Mouse (Mus musculus) layer of hippocampus, adult 11-12 months (tissue): ENCODE measurements around the gene Rapgefl1.
A peak's percentile ranks its signal among the peaks of the same experiment; 100 is the strongest.

Experiments
- DNase-seq: peaks from one replicate; pipeline ENCODE4 v3.0.0; 2022; ENCODE audit warnings: low spot score

The Rapgefl1 gene

DNA sequence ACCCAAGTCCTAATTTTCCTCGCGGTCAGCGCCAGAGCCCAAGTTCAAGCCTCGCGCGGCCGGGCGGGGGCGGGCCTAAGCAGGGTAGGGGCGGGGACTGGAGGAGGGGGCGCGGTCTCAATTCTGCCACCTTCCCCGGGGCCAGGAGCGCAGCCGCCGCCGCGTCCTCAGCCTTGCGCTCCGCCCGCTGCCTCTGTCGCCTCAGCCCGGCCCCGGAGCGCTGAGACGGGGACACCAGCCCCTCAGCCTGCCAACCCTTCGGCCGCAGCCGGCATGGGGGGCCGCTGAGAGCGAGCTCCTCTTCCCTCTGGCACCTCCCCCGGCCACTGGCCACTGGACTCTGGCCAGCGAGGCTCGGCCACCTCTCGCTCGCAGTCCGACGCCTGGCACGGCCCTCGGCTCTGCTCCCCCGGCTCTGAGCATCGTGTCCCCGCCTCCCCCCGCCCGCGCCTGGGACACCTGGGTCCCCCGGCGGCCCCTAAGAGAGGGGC, at the start of gene Rapgefl1:
Gene Rapgefl1, plus strand, starts transcription at position 135 of the 491 bp plus-strand sequence.
- DNase-seq: peak; percentile 79

DNA sequence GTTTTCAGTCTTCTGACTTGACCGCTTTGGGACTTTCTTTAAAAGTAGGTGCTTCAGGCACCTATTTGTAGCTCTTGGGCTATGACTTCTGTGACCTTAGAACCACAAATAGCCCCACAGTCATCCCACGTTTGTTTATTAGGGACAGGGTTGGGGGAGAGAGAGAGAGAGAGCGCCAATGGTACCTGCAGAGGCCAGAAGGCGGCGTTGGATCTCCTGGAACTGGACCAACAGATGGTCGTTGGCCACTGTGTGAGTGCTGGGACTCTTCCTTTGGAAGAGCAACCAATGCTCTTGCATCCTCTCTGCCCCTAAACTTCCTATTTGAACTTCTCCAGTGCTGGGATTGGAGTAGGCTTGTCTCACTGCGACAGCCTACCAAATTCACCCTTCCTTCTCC, 49.4 kb upstream of the Rapgefl1 start:
- no peak for DNase-seq

DNA sequence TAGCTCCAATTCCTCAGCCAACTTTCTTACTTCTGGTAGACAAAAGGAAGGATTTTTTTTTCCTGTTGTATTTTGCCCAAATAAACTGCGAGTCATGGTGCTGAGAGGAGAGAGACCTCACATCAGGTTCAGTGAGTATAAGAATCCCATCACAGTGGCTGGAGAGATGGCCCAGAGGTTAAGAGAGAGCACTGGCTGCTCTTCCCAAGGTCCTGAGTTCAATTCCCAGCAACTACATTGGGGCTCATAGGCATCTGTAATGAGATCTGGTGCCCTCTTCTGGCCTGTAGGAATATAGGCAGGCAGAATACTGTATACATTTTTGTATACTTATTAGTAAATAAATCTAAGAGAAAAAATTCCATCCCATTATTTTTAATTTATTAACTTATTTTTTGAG, 48.9 kb upstream of the Rapgefl1 start:
- DNase-seq: no peak

DNA sequence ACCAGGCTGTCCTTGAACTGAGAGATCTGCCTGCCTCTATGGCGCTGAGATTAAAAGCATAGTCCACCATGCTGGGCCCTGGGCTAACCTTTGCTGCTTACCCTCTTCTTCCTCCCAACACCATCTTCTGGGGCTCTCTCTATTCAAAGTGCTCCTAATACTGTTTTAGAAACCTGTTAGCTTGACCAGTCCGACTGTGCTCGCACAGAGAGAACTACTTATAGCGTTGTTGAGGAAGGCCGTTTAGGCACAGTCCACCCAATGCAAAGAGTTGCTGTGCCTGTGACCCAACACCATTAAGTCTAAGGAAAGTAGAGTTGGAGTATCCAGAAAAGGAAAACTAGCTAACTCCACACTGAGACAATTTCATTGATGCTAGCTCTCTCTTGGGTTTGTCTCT, 48.4 kb upstream of the Rapgefl1 start:
- DNase-seq: no peak

DNA sequence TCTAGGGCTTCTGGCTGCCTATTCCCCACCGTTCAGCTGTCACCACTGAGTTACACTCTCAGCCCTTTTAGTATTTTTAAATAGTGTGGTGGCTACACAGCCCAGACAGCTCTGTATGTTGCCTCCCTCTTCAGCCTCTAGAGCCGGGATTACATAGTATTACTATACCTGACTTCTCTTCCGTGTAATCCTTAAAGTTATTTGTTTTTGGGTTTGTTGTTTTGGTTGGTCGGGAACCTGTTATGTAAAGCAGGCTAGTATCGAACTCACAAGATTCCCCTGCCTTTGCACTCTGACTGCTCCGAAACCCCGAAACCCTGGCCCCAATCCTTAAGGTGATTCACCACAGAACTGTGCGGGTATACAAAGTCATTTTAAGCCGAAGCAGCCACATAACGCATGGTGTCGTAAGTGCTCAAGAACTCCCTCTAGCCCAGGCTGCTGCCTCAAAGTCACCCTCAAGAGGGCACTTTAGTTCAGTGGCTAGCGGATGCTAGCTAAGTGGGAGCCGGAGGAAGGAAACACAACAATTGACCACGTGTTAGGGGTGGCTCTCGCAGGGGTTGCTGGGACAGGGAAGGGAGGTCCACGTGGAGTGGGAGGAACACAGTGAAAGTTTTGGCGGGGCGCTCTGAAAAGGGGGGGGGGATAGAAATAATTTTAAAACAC, 47.9 kb upstream of the Rapgefl1 start:
- DNase-seq: peak; percentile 89

GRCm38 (mm10) chr11:98789219-98789807, 47.3 kb upstream of the Rapgefl1 start:
- DNase-seq: no peak

GRCm38 (mm10) chr11:98789824-98790223, 46.8 kb upstream of the Rapgefl1 start:
- DNase-seq: no peak

DNA sequence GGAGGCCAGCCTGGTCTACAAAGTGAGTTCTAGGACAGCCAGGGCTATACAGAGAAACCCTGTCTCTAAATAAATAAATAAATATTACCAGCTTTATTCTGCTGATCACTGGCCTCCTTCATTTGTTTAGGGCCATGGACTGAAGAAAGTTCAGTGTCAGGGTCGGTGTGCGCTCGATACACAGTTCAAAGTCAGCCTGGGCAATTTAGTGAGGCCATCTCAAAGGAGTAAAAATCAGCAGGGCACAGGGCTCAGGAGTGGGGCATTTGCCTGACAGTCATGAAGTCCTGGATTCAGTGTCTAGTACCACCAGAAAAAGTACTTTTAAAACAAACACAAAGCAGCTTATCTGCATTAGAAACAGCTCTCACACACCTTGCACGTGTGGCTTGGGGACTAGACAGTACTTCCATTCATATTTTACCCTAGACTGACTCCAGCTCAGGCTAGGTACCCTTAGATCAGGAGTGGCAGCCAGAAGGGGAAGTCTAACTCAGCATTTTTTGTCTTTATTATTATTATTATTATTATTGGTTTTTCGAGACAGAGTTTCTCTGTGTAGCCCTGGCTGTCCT, 45.9 kb upstream of the Rapgefl1 start:
- no peak for DNase-seq

DNA sequence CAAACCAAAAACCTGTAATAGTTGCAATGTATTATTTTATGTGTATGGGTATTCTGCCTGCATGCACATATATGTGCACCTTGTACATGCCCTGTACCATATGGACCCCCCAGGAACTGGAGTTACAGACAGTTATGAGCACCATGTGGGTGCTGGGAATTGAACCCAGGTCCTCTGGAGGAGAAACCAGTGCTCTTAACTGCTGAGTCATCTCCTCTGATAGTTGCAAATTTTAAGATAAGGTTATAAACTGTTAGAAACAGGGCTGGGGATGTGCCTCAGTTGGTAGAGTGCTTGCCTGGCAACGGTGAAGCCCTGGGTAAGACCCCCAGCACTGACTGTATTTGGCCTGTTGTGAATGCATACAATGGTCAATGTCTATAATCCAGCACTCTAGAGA, 45.1 kb upstream of the Rapgefl1 start:
- no peak for DNase-seq

GRCm38 (mm10) chr11:98792081-98792480, 44.5 kb upstream of the Rapgefl1 start:
- no peak for DNase-seq

DNA sequence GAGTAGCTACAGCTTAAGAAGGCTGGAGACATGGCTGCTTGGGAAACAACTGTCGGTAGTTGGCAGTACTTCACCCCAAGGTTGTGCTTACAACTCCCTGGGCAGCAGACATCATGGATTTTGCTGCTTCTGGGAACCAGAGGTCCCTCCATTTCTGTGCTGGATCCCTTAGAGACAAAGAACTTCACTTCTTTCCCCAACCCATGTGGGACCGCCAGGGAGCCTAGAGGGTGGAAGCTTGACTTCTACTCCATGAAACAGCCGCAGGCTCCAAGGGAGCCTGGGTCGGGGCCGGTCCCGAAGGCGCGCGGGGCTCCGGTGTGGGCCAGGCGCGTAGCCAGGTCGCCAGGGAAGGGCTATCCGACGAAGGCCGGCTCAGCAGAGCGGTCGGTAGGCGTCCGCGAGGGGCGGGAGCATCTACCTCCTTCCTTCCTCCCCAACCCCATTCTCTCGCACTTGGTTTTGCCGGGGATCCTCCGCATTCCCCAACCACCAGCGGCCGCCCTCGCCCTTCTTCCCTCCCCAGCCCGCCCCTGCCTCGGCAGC, 42.0 kb upstream of the Rapgefl1 start:
- peak; percentile 74 for DNase-seq

DNA sequence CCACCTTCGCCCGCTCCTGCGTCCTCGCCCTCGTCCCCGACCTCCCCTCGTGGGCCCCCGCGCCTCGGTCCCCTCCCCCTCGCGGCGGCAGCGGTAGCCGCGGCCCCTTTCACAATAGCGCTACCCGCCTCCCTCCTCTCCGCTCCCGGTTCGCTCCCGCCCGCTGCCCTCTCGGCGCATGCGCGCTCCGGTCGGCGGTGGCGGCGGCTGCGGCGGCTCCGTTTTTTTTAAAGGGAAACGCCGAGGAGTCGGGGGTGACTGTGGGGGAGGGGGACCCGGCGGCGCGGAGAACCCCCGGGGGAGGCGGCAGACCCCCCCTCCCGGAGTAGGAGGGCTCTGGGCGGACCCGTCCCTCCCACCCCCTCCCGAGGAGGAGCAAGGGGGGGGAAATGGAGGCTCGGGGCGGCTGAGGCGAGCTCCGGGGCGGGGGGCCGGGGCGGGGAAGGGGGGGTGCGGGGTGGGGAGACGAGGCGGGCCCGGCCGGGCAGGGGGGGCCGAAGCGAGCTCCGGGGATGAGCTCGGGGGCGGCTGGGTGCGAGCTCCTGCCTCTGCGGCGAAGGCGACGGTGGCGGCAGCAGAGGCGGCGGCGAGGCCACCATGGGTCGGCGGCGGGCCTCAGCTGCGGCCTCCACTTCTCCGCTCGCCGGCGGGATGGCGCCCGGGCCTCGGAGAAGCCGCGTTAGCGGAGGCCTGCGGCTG, 41.4 kb upstream of the Rapgefl1 start, which contains the start of gene Msl1:
Gene Msl1, plus strand, starts transcription at position 502 of the 699 bp plus-strand sequence.
- peak; percentile 88 for DNase-seq

DNA sequence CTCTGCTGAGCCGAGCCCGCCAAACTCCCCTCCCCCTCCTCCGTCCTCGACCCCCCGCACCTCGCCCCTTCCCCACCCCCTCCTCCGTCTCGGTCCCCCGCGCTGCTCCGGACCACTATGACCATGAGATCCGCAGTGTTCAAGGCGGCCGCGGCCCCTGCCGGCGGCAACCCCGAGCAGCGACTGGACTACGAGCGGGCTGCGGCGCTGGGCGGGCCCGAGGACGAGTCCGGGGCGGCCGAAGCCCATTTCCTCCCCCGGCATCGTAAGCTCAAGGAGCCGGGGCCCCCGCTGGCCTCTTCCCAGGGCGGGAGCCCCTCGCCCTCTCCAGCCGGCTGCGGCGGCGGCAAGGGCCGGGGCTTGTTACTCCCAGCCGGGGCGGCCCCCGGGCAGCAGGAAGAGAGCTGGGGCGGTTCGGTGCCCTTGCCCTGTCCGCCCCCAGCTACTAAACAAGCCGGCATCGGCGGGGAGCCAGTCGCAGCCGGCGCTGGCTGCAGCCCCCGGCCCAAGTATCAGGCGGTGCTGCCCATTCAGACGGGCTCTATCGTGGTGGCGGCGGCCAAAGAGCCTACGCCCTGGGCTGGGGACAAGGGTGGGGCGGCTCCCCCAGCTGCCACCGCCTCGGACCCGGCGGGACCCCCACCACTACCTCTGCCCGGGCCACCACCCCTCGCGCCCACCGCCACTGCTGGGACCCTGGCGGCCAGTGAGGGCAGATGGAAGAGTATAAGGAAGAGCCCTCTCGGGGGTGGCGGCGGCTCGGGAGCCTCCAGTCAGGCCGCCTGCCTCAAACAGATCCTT, 40.7 kb upstream of the Rapgefl1 start:
- no peak for DNase-seq

GRCm38 (mm10) chr11:98796515-98797216, 39.9 kb upstream of the Rapgefl1 start:
- peak; percentile 78 for DNase-seq

- no peak for DNase-seq
Measured at GRCm38 (mm10) chr11:98797306-98797705, 39.3 kb upstream of the Rapgefl1 start.

- DNase-seq: no peak
Measured at GRCm38 (mm10) chr11:98797909-98798308, 38.7 kb upstream of the Rapgefl1 start.

DNA sequence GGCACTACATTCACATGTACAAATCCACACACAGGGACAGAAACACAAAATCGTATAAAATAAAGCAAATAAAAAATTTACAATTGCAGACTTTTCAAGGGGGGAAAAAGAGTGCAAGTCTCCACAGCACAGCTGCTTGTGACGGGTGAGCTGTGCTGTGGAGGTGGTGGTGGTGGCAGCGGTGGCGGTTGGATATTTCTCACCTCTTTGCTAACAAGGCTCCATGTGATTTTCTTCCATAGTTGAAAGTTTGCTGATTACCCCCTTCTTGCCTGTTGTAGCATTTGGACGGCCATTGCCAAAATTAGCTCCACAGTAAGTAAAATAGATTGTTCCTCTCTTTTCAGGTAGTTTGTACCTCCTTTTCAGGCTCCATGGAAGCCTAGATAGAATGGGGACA, 32.0 kb upstream of the Rapgefl1 start, which contains the start of gene Casc3:
Gene Casc3, plus strand, starts transcription at position 301 of the 400 bp plus-strand sequence.
- no peak for DNase-seq

- DNase-seq: no peak
Measured at GRCm38 (mm10) chr11:98808417-98808816, 28.2 kb upstream of the Rapgefl1 start.

- DNase-seq: peak; percentile 99
Measured at GRCm38 (mm10) chr11:98809457-98810290, 26.9 kb upstream of the Rapgefl1 start.

- no peak for DNase-seq
Measured at GRCm38 (mm10) chr11:98810686-98811085, 25.9 kb upstream of the Rapgefl1 start.
